Mouse (Mus musculus) lung, postnatal 0 days (tissue): Measurements from ENCODE around the gene Psip1.

Source experiments
- CTCF ChIP-seq: IDR thresholded peaks from 2 replicates; pipeline ENCODE4 v1.5.1; 2016; ENCODE audit warnings: antibody characterized with exemption, mild to moderate bottlenecking
- EP300 ChIP-seq: IDR thresholded peaks from 2 replicates; pipeline ENCODE4 v1.6.1; 2016; ENCODE audit warnings: antibody characterized with exemption, mild to moderate bottlenecking, control low read depth

GRCm38 (mm10) chr4:83438116-83438515 is 48.1 kb downstream of the Psip1 start:
- TF ChIP-seq CTCF, result no peak
- TF ChIP-seq EP300, result no peak
